Mouse (Mus musculus) layer of hippocampus, postnatal 36 days (tissue): Measurements from ENCODE around the gene Wnt11. TPM values are rescaled to one million over a fixed set of nuclear protein-coding genes. Genes with fewer than 3 reads are reported as not detected.

Experiments used
- DNase-seq, 2 experiments: peaks; one replicate each; pipeline ENCODE4 v3.0.0; 2022
- total RNA-seq, 2 experiments: library from RNA; stranded (reverse); gene quantifications; 2 replicates each; pipeline ENCODE4 v1.2.3; 2021

Wnt11 gene
- total RNA-seq, 2 experiments from 2014 or later, result 1.6 to 2.0 TPM

DNA sequence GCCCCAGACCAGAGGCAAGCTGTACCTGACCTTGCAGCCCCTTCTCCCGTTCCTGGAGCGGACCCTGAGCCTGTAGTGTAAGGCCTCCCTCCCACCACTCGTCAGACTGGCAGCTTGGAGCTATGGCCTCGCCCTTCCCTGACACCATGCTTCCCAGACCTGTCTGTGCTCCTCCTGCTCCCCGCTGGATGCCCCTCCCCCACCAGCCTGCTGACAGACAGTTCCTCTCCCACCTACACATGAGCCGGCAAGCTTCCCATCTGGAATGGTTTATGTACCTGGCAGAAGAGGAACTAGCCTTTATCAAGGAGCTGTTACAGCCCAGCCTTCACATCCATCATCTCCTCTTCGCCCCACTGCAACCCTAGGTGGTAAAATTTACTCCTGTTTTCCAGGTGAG lies 6.0 kb upstream of the Wnt11 start:
- no peak for DNase-seq

DNA sequence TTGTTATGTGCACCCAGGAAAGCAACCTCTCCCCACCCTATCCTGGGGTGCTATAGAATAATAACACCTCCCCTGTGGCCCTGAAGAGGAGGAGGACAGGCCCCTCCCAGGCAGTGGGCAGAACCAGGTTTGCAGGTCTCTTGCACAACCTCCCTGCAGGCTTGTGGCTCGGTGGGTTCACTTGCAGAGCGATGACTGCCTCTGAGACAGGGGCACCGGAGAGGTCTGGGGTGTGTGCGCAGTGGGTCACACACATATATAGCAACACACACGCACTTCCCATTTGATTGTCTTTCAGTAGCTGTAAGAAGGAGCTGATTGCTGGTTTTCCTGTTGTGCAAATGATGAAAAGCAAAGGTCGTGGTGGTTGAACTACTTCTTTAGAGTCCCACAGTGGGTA lies 3.6 kb upstream of the Wnt11 start:
- no peak for DNase-seq

DNA sequence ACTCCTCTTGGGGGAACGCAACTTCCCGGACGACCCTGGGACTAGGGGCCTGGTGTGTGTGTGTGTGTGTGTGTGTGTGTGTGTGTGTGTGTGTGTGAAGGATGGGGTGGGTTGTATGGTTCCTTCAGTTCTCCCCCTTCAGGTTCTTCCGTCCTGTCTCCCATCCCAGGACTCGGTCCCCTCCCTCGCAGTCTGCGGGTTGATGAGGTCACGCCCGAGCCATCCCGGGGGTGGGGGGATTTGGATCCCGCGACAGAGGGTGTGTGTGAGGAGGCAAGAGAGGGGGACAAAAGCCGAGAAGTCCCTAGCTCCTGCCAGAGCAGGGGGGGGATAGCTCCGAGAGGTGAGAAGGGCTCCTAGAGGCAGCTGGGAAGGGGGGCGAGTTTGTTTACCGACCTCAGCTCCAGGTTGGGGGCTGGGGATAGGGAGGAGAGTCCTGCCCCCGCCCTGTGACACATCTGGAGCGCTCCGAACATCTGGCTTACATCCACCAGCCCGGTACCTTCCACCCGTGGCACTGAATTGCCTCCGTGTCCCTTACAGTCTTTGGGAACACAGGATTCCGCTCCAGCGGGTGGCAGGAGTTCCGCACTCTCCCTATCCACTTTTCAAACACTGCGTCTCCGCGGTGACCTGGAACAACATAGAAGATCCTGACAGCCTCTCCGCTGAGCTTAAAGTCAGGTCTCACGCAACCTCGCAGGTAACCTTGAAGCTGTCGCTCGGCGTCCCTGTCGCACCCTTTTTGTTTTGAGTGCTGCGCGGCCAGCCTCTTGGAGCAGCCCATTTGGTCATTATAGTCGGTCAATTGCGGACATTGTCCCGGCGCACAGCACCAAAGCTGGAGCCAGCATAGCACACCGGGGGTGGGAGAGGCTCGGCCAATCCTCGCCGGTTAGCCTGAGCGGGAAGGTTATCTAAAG lies 868 bp downstream of the Wnt11 start:
- no peak for DNase-seq

DNA sequence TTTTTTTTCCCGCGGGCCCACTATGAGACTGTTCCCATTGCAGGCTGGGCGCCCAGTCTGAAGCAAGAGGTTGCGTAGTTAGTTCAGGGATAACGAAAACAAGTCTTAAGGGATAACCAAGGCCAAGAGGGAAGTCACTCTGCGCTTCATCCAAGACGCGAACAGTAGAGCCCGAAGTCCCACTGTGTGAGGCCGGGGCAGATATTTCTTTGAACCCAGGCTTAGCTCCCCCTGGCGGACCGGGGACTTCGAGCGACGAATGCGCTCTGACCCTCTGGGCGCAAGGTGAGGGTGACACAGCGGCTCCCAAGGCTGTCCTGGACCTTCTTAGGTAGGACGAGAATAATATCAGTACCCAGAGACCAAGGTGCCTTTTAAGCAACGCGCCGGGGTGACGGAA lies 1.7 kb downstream of the Wnt11 start:
- peak in 1 of 2 experiments; percentile 44 for DNase-seq

DNA sequence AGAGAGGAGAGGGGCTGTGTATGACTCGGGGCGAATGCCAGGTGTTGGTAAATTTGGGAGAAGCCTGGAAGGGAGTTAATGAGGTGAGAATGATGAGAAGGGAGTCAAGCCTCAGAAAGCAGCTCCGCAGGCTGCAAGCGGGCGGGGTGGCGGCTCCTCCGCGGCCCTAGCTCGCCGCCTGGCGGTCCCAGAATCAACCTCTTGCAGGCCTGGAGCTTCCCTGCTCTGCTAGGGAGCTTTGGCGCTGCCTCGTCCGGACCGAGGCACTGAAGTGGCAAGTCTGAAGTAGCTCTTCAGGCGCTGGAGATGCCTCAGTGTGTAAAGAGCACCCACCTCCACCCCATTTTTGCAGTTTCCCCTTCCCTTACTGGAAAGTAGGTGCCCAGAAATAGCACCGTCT lies 3.0 kb downstream of the Wnt11 start:
- DNase-seq, result peak; percentile 74 to 78

DNA sequence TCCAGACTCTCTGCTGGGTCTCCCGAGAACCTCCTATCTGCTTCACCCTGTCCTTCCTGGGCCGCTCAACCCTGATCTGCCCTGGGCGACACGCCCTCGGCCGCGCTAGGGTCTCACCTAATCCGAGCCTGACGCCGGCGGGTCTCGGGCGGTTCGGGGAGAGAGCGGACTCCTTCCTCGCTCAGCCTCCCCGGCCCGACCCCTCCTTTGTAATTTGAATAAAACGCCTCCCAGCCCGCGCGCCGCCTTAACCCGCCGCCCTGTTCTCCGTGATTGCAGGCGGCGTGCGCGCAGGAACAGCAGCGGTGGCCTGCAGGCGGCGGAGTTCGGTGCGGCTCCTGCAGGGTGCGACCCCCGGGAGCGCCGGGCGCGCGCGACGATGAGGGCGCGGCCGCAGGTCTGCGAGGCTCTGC lies 3.8 kb downstream of the Wnt11 start:
- DNase-seq, result no peak

DNA sequence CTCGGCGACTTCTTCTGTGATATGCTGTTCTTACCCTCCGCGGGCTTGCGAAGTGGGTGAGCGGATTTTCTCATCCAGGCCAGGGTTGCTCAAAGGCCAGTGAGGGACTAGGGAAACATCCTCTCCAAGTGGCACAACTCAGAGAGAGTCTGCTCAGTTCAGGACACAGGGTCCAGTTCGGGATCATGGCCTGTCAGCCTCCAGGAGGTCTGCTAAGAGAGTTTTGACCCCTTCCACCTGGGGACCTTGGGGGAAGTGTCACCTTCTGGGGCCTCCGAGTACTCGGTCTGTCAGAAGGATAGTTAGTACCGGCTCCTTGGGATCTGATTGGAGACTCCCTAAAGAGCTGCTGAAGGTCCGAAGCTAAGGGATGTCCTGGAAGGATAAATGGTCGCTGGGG lies 4.4 kb downstream of the Wnt11 start:
- no peak for DNase-seq

DNA sequence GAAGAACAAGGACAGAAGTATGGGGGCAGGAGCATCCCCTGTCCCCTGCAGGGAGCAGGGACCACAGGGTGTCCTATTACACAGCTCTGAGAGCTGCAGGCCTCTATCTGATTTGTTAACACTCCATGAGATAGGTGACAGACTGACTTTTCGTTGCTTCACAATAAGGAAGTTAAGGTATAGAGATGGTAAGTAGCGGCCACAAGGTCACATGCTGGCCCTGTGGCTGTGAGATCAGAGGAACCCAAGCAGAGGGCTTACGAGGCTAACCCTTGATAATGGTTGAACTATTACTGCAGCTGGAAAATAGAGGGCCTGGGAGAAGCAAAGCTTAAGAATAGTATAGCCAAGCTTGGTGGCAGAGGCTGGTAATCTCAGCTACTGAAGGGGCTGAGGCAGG lies 5.9 kb downstream of the Wnt11 start:
- DNase-seq, result no peak

DNA sequence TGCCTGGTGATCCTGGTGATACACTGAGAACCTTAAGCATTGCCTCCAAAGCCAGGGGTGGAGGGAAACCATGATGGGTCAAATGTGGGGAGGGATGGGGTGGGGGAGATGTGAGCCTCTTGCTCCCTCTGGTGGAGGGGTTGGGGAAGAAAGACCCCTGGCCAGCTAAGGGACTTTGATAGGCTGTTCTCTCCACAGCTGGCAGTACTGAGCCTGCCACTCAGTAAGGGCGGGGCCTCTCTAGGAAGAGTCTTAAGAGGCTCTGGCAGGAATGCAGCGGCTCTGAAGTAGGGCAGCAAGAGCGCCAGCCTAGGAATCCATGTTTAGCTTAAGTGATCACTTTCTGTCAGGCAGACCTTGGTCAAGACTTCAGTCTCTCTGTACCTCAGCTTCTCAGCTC lies 6.9 kb downstream of the Wnt11 start:
- no peak for DNase-seq

DNA sequence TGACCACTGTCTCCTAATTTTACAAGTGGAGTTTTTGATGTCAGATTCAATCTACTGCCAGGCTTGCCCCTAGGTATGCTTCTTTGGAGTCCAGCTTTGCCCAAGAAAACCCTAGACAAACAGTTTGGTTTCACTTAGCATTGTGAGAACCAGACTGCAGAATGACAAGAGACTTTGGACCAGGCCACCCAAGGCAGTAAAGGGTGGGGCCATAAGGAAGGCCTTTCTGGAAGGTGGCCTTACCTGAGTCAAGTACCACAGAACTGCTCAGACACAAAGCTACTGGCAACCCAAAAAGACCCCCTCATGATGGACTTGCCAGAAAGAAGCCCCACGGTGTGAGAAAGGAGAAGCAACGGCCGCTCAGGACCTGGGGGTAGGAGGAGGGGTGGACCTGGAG lies 8.1 kb downstream of the Wnt11 start:
- DNase-seq, result no peak

DNA sequence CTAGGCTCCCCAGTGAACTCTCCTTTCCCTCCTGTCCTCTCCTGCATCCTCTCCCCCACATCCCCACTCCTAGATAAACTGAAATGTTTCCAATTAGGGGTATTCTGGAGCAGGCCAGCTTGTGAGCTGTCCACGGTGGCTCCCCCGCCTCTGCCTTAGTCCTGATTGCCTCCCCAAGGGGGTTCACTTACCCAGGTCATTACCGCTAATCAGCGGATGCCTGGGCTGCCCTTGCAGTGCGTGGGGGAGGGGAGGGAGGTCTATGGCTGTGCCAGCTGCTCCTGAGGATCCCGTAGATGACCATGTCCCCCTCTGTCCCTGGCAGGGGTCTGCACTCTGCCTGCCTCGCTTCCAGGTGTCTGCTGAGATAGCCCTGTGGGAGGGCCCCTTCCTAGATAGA lies 8.7 kb downstream of the Wnt11 start:
- DNase-seq, result no peak

DNA sequence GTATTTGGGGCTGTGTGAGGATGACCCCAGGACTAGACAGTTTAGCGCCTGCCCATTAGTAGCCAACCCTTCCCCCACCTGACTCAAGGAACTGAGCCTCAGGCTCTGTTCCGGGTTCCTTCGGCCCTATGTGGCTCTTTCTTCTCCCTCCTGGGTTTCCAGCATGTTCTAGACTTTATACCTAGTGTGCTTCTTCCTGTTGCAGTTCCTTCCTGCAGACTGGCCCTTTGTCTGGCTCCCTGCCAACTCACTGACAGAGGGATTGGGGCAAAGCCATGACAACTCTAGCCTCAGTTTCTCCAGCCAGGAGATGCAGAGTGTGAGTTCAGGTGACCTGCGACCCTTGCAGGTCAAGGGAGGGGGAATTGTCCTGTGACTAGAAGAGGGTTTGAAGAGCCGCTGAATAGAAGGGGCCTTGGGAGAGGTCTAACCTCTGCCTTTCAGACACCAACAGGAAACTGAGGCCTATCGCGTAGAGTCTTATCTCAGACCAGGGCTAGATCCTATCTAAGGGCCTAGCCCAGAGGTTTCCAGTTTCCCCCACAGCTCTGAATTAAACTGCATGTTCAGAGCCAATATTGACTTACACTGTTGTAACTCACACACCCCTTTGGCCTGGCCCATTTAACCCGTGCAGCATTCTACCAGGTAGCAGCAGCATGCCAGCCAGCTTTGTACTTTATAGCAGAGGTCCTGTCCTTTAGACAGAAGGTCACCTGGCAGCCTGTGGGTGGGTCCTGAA lies 14.2 kb downstream of the Wnt11 start:
- no peak for DNase-seq

DNA sequence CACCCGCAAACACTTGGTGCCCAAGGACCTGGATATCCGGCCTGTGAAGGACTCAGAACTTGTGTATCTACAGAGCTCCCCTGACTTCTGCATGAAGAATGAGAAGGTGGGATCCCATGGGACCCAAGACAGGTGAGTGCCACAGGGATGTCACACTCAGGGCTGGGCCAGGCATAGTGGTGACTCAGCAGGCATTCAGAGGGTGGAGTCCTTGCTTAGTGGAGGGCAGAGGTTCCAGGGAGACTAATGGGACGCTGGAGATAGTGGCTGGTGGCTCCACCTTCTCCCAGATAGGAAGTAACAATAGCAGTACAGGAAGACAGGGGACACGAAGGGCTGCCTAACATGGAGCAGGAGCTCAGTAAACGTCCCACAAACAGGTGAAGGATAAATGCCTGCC lies 15.5 kb downstream of the Wnt11 start:
- DNase-seq, result no peak

DNA sequence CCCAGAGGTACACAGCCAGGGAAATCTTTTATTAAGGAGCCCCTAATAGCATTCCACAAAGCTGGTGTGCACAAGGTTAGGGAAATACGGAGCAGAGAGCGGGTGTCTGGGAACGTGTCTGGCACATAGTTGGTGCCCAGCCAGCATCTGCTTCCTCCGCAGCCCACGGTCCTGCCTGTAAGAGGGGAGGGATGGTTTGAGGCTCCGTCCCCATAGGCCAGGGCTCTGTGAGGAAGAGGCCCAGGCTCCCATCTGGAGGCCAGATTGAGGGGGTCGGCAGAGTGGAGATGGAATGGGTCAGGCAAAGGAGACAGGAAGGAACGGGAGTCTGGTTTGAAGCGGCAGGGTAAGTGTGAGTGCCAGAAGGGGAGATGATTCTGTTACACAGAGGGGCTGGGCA lies 16.3 kb downstream of the Wnt11 start:
- no peak for DNase-seq

DNA sequence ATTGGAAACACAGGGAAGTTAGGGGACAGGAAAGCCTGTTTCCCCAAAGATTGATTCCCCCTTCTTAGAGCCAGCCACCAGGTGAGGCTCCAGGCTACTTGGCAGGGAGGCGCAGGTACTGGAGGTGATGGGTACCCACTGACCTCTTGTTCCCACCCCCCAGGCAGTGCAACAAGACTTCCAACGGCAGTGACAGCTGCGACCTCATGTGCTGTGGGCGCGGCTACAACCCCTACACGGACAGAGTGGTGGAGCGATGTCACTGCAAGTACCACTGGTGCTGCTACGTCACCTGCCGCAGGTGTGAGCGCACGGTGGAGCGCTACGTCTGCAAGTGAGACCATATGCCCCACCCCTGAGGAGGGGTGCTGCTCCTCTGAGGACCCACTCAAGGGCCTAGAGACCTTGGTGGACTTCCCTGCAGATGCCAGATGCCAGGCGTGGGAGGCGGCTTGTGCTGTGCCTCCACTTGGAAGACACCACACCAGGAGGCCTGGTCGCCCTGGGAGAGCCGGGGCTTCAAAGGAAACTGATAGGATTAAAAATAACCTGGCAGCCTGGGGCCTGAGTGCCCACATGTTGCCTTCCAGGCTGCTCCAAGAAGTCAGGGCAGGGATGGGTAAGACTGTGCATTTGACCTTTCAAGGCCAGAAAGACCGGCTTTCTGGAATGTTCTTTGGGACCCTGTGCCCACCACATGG lies 18.2 kb downstream of the Wnt11 start:
- DNase-seq, result no peak

DNA sequence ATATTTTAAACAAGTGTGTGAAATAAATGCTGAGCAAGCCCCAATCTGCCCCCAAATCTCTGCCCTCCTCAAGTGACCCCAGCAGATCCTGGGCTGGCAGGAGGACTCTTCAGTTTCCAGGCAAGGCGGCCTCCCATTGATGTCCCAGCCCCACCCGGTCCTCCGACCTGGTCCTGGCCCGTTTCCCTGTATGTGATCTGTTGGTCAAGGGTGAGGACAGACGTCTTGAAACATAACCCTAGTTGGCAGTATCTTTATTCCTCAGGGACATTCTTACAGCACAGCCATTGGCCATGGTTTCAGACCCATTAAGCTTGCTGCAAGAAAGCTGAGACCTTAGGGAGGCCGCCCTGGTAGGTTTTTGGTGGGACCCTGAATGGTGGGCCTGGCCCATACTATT lies 18.9 kb downstream of the Wnt11 start:
- no peak for DNase-seq

DNA sequence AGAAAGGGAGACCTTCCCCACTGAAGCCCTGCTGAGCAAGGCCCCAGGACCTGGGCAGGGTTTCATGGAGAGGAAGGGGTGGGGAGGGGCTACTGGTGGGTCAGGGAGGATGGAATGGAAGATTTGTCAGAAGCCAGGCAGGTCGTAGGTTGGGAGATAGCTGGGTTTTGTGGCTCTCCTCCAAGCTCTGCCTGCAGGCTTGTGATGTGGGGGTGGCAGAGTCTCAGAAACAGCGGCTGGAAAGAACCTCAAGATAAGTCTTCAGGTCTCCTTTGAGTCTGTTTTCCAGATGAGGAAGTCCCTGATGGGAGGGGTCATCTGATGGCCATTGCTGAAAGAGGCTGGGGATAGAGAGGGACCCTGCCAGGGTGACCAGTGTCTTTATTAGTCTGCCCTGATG lies 20.5 kb downstream of the Wnt11 start:
- no peak for DNase-seq

DNA sequence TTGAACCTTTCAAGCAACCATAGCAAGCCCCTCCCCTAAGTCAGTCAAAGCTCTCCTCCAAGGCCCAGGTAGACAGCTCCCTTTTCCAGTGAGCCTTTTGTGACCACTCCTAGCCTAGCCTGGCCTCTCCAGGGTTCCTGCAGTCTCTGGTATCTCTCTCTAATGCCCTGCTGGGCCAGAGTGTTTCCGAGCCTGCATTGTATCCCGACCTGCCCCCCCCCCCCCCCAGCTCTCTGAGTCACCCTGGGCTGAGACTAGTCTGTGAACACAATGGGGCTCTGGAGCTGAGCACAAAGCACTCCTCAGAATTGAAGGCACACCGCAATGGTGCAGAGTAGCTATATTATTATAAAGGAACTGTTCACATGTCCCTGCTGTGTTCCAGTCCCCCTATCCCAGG lies 21.2 kb downstream of the Wnt11 start:
- DNase-seq, result no peak

DNA sequence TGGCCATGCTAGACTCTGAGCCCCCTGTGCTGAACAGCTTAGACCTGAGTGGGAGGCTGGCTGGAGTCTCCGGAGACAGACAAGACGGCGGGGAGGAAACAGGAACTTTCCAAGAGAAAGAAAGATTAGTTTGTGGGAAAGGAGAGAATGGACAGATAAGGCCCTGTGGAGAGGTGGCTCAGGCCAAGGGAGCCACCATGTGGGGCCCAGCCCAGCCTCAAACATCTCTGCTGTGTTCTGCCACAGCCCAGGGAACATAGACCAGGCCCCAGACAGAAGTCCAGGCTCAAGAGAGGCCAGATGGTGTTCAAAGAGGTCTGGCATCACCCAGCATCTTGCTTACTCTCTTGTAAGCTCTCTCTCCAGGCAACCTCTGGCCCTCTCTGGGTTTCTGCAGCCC lies 22.2 kb downstream of the Wnt11 start:
- no peak for DNase-seq

DNA sequence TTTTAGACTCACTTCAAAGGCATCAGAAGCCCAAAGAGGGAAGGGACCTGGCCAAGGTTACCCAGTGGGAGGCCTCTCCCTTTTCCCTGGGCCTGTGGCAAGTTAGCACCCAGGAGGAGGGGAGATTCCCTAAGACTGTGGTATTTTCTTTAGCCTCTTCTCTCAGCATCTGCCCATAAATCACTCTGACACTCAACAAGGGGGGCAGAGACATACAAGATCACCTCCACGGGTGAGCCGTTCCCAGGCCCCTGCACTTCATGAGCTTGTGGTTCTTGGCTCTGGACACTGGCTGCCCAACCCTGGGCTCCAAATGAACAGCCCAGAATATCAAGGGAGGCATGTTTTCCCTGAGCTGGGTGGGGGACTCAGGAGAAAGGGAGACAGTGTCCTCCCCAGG lies 26.1 kb downstream of the Wnt11 start:
- no peak for DNase-seq

DNA sequence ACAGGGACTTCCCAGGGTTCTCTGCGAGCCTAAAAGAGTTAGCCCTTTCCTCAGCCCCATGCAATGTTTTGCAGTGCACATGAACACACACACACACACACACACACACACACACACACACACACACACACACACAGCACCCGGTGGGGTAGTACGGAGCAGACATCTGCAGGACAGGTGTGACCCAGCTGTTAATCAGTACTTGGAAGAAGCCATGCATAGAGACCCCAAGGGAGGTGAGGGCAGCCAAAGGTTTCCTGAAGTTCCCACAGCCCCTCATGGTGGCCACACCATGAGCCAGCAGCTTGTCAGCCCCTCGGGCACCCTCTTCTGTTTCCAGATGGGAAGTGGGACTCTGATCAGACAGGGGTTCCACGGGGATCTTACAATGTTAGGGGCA lies 28.1 kb downstream of the Wnt11 start:
- no peak for DNase-seq

DNA sequence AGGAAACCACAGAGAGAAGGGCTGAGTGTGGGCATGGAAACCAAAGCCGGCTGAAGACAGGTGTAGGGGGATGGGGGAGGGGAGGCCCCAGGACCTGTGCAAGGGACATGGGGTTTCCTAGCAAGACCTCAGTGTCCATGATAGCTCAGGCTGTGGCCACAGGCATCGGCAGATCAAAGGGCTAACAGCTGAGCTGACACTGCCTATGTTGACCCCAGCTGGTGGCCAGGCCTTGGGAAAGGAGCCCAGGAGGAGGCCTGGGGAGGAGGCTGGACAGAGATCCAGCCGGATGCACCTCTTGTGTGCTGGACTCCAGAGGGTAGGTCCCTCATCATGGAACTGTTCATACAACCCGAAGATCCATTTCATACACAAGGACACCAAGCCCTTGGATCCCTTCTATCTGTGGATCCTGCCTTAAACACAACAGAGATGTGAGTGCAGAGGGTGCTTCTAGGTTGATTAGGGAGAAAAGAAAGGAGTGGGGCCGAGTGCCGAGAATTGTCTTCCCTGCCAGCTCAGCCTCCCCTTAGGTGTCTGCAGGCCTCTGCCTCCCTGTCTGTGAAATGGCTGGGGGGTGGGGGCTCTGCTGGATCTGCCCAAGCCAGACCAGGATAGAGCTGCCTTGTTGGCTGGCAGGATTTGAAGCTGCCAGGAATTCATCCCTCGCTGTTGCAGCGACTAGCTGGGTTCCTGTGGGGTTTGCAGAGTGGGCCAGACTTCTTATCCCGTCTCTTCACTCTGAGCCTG lies 29.2 kb downstream of the Wnt11 start:
- DNase-seq, result no peak
